Mouse (Mus musculus) thymus, adult 2 months (tissue): ENCODE results near the gene Fam155a. TPM values are rescaled to one million over a fixed set of nuclear protein-coding genes. Genes with fewer than 3 reads are reported as not detected.

Experiments used
- DNase-seq: peaks from one replicate; pipeline ENCODE4 v3.0.0; 2021
- H3K27ac ChIP-seq: fragments of 200-500 bp; 2 replicates; pipeline ENCODE4 v1.5.1; 2012; ENCODE audit warnings: low read length, control low read depth; ENCODE audit not compliant: control insufficient read depth, insufficient read depth
- H3K27me3 ChIP-seq: fragments of 200-500 bp; 2 replicates; pipeline ENCODE4 v1.6.1; 2012; ENCODE audit warnings: mild to moderate bottlenecking, low read length, moderate library complexity, mixed read lengths; ENCODE audit not compliant: control insufficient read depth, insufficient read depth
- H3K36me3 ChIP-seq: fragments of 200-500 bp; 2 replicates; pipeline ENCODE4 v1.6.1; 2012; ENCODE audit warnings: mild to moderate bottlenecking, low read length, moderate library complexity; ENCODE audit not compliant: control insufficient read depth, insufficient read depth
- H3K4me1 ChIP-seq: fragments of 200-500 bp; replicated peaks from 2 replicates; pipeline ENCODE4 v1.6.1; 2012; ENCODE audit warnings: low read length; ENCODE audit not compliant: control insufficient read depth, insufficient read depth
- H3K4me3 ChIP-seq: fragments of 200-500 bp; 2 replicates; pipeline ENCODE4 v1.5.1; 2012; ENCODE audit warnings: mild to moderate bottlenecking, low read length, control low read depth, moderate library complexity; ENCODE audit not compliant: control insufficient read depth, insufficient read depth
- CTCF ChIP-seq: fragments of 200-500 bp; IDR thresholded peaks from 2 replicates; pipeline ENCODE4 v1.5.1; 2012; ENCODE audit warnings: mild to moderate bottlenecking, control low read depth, low read length, moderate library complexity, borderline replicate concordance; ENCODE audit not compliant: control insufficient read depth, poor library complexity, insufficient read depth; ENCODE audit errors: extremely low read depth
- POLR2A ChIP-seq: fragments of 200-500 bp; IDR thresholded peaks from 2 replicates; pipeline ENCODE4 v1.6.1; 2012; ENCODE audit warnings: mild to moderate bottlenecking, low read length, control low read depth, moderate library complexity; ENCODE audit not compliant: control insufficient read depth, poor library complexity, insufficient read depth; ENCODE audit errors: extremely low read depth
- WGBS: fragments of 180-500 bp; shearing (Covaris S2); methylation state at CpG from one replicate; pipeline ENCODE4 v1.1.7; 2018; 5-methylcytosine and 5-hydroxymethylcytosine counted together
- polyA plus RNA-seq: library from polyadenylated mRNA; depleted of rRNA; stranded (reverse); fragments of >200 nt; gene quantifications from 2 replicates; pipeline ENCODE4 v1.2.3, GENCODE M21; 2012

Gene Fam155a
- polyA plus RNA-seq, 1 experiment, result 0.09 TPM

- WGBS, result 84% methylated on average over 8 of the region's 8 CpGs
- Histone ChIP-seq H3K4me1 (no peaks in the 10 kb centered on the region), H3K27me3 (no peaks in the 10 kb centered on the region), H3K4me3 (no peak overlapping the region), H3K27ac (no peak overlapping the region), H3K36me3 (no peaks in the 10 kb centered on the region)
- TF ChIP-seq CTCF (no peak), POLR2A (no peak)
- no peak for DNase-seq
Observed at GRCm38 (mm10) chr8:9797514-9797913, 26.6 kb upstream of the Fam155a start.

- Histone ChIP-seq H3K4me1 (no peaks in the 10 kb centered on the region), H3K27ac (no peak overlapping the region), H3K27me3 (no peaks in the 10 kb centered on the region), H3K36me3 (no peaks in the 10 kb centered on the region), H3K4me3 (no peak overlapping the region)
- 95% methylated on average over 6 of the region's 6 CpGs for WGBS
- TF ChIP-seq POLR2A, result no peak
- no peak for TF ChIP-seq CTCF
- no peak for DNase-seq
Observed at GRCm38 (mm10) chr8:9795724-9796123, 24.8 kb upstream of the Fam155a start.

GRCm38 (mm10) chr8:9793351-9793750 lies 22.4 kb upstream of the Fam155a start:
- no peaks in the 10 kb centered on the region for H3K36me3 ChIP-seq
- no peak overlapping the region for H3K4me3 ChIP-seq
- no peaks in the 10 kb centered on the region for H3K27me3 ChIP-seq
- TF ChIP-seq POLR2A, result no peak
- TF ChIP-seq CTCF, result no peak
- no peak overlapping the region for H3K27ac ChIP-seq
- 70% methylated on average over 9 of the region's 9 CpGs for WGBS
- no peaks in the 10 kb centered on the region for H3K4me1 ChIP-seq
- no peak for DNase-seq

GRCm38 (mm10) chr8:9780332-9780731 lies 9.4 kb upstream of the Fam155a start:
- no peak overlapping the region for H3K4me3 ChIP-seq
- H3K36me3 ChIP-seq, result no peaks in the 10 kb centered on the region
- no peaks in the 10 kb centered on the region for H3K27me3 ChIP-seq
- DNase-seq, result no peak
- 75% methylated on average over 10 of the region's 10 CpGs for WGBS
- TF ChIP-seq CTCF, result no peak
- no peak for TF ChIP-seq POLR2A
- H3K4me1 ChIP-seq, result no peaks in the 10 kb centered on the region
- no peak overlapping the region for H3K27ac ChIP-seq

- WGBS, result 86% methylated on average over 8 of the region's 8 CpGs
- TF ChIP-seq CTCF, result no peak
- TF ChIP-seq POLR2A, result no peak
- no peak for DNase-seq
- Histone ChIP-seq H3K27ac (no peak overlapping the region), H3K36me3 (no peaks in the 10 kb centered on the region), H3K4me3 (no peak overlapping the region), H3K27me3 (no peaks in the 10 kb centered on the region), H3K4me1 (no peaks in the 10 kb centered on the region)
Observed at GRCm38 (mm10) chr8:9778148-9778547, 7.2 kb upstream of the Fam155a start.

GRCm38 (mm10) chr8:9776818-9777217 lies 5.9 kb upstream of the Fam155a start:
- DNase-seq, result no peak
- H3K4me3 ChIP-seq, result no peak overlapping the region
- no peaks in the 10 kb centered on the region for H3K36me3 ChIP-seq
- TF ChIP-seq CTCF (no peak), POLR2A (no peak)
- 90% methylated on average over 10 of the region's 10 CpGs for WGBS
- no peak overlapping the region for H3K27ac ChIP-seq
- no peaks in the 10 kb centered on the region; the same call in 1 of the 2 replicates for H3K27me3 ChIP-seq
- no peaks in the 10 kb centered on the region for H3K4me1 ChIP-seq

- H3K27me3 ChIP-seq, result peaks cover 6% of the 10 kb centered on the region
- H3K27ac ChIP-seq, result no peak overlapping the region
- WGBS, result 18% methylated on average over 6 of the region's 6 CpGs
- no peaks in the 10 kb centered on the region for H3K4me1 ChIP-seq
- DNase-seq, result no peak
- no peaks in the 10 kb centered on the region for H3K36me3 ChIP-seq
- TF ChIP-seq CTCF, result no peak
- no peak for TF ChIP-seq POLR2A
- no peak overlapping the region for H3K4me3 ChIP-seq
Observed at GRCm38 (mm10) chr8:9772519-9772840, 1.5 kb upstream of the Fam155a start.
